ENCODE assay signal across 8 mouse cellular contexts in the genomic region with DNA sequence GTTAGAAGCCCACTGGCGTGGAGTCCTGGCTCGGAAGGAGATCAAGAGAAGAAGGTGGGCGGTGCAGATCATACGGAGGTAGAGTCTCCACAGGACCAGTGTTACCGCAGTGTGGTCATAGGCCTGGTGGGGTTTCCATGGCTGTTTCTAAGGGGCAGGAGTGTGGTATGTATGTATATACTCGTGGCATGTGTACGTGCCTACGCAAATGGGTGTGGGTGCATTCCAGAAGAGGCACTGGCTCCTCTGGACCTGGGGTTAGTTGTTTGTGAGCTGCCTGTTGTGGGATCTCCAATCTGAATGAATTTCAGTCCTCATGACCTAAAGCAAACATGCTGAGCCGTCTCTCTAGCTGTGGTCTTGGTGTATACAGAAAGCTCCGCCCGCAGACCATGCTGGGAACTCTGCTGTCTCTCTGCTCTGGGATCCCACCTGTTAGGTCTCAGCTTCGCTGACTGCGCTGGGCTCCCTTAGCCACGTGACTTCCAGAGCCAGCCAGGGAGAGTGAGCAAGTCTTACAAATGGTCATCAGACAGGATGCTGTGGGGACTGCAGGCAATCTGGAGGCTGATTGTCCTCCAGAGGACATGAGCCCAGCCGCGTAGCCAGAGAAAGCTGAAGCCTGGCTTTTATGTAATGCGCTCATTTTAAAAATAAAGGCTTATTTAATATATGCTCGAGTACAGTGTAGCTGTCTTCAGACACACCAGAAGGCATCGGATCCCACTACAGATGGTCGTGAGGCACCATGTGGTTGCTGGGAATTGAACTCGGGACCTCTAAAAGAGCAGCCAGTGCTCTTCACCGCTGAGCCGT. TPM values are rescaled to one million over a fixed set of nuclear protein-coding genes. Genes with fewer than 3 reads are reported as not detected.
DNase-seq lines count a peak whose midpoint lies in the region; ATAC-seq and TF ChIP-seq lines count a peak whose summit lies in the region.

No protein-coding gene starts in this region.

- H3K4me3 ChIP-seq in kidney, postnatal 0 days (replicated peaks; ENCODE audit: low read depth, low read length) = no peak overlapping the region
- peak overlapping the region; percentile 10 to 14; a peak in 2 of 4 replicates for H3K4me3 ChIP-seq in heart, embryonic 14.5 days (ENCODE audit: control insufficient read depth in 1 of 2, insufficient read depth in 1 of 2, low read depth in 1 of 2, low read length in 2 of 2)
- H3K4me3 ChIP-seq in midbrain, embryonic 16.5 days (ENCODE audit: low read depth, low read length) = no peak overlapping the region
- H3K4me3 ChIP-seq in cerebellum, adult 2 months (replicated peaks; ENCODE audit: insufficient read depth, low read depth, low read length) = no peak overlapping the region

- H3K9me3 ChIP-seq in kidney, postnatal 0 days (replicated peaks; ENCODE audit: low read length) = no peaks in the 10 kb centered on the region
- H3K9me3 ChIP-seq in heart, embryonic 14.5 days (ENCODE audit: control insufficient read depth, low read length) = no peaks in the 10 kb centered on the region
- H3K9me3 ChIP-seq in midbrain, embryonic 16.5 days (replicated peaks; ENCODE audit: control insufficient read depth, low read length, poor library complexity, severe bottlenecking) = no peaks in the 10 kb centered on the region

- intact Hi-C loops in left cerebral cortex, postnatal 25 days (cut with DNase I) = loop anchor here (2.0 to 5.0 kb wide), 3 partner anchors 24 to 215 kb away; a partner anchor contains a TSS

- no peaks in the 10 kb centered on the region for H3K27me3 ChIP-seq in kidney, postnatal 0 days (ENCODE audit: insufficient read depth, low read length)
- H3K27me3 ChIP-seq in heart, embryonic 14.5 days (ENCODE audit: control insufficient read depth, insufficient read depth, low read length) = no peaks in the 10 kb centered on the region
- H3K27me3 ChIP-seq in midbrain, embryonic 16.5 days (ENCODE audit: control insufficient read depth, insufficient read depth, low read depth, low read length) = no peaks in the 10 kb centered on the region
- no peaks in the 10 kb centered on the region for H3K27me3 ChIP-seq in cerebellum, adult 2 months (ENCODE audit: control insufficient read depth, insufficient read depth, low read length)

- H3K4me1 ChIP-seq in kidney, postnatal 0 days (replicated peaks; ENCODE audit: insufficient read depth, low read length) = 0 out of 2 replicates have a peak, but pooled peaks cover 6% of the 10 kb centered on the region
- H3K4me1 ChIP-seq in heart, embryonic 14.5 days (ENCODE audit: control insufficient read depth in 2 of 2, insufficient read depth in 2 of 2, low read length in 2 of 2) = peaks cover 6% of the 10 kb centered on the region in 2 experiments; a peak in 3 of 4 replicates
- H3K4me1 ChIP-seq in midbrain, embryonic 16.5 days (ENCODE audit: control insufficient read depth, insufficient read depth, low read length) = peaks cover 13% of the 10 kb centered on the region
- no peaks in the 10 kb centered on the region for H3K4me1 ChIP-seq in cerebellum, adult 2 months (ENCODE audit: control insufficient read depth, insufficient read depth, low read length)

- no peak for TF ChIP-seq CTCF in kidney, postnatal 0 days (IDR thresholded peaks at IDR 0.05; ENCODE audit: low read depth)
- no peak for TF ChIP-seq CTCF in cerebellum, adult 2 months (IDR thresholded peaks at IDR 0.05; ENCODE audit: borderline replicate concordance, insufficient read depth, low read depth, low read length)

- 42% methylated on average over 23 of the region's 23 CpGs for WGBS in kidney, postnatal 0 days
- WGBS in heart, embryonic 14.5 days = 43% methylated on average over 23 of the region's 23 CpGs
- 52% methylated on average over 23 of the region's 23 CpGs for WGBS in midbrain, embryonic 16.5 days
- WGBS in cerebellum, adult 2 months = 35% methylated on average over 23 of the region's 23 CpGs

- peak; percentile 85 for DNase-seq in kidney, postnatal 0 days (ENCODE audit: low spot score)
- DNase-seq in kidney, postnatal 25 days = no peak
- peak; percentile 55 to 78 for DNase-seq in left cerebral cortex, postnatal 25 days (ENCODE audit: low spot score in 2 of 2)
- DNase-seq in cerebellum, adult 2 months = no peak
- no peak for DNase-seq in thymus, postnatal 10 days (ENCODE audit: low spot score in 2 of 2)

- peaks cover 15% of the 10 kb centered on the region; the same call in 1 of the 2 replicates for H3K36me3 ChIP-seq in kidney, postnatal 0 days (ENCODE audit: insufficient read depth, low read length)
- peaks cover 28% of the 10 kb centered on the region for H3K36me3 ChIP-seq in heart, embryonic 14.5 days (ENCODE audit: control insufficient read depth, insufficient read depth, low read length)
- no peaks in the 10 kb centered on the region; the same call in none of the 2 replicates for H3K36me3 ChIP-seq in midbrain, embryonic 16.5 days (ENCODE audit: control insufficient read depth, insufficient read depth, low read length)

- ATAC-seq in kidney, postnatal 0 days (replicated peaks; ENCODE audit: low FRiP score, low read depth) = peak; percentile 81
- peak; percentile 30 for ATAC-seq in common myeloid progenitor, adult 5-6 weeks (replicated peaks; ENCODE audit: low read depth, poor library complexity, severe bottlenecking)
- peak; percentile 63 for ATAC-seq in heart, embryonic 14.5 days (ENCODE audit: insufficient number of reproducible peaks, insufficient read depth, low FRiP score, low read depth)
- peak; percentile 9; the same call in 1 of the 2 replicates for ATAC-seq in midbrain, embryonic 16.5 days

- H3K4me2 ChIP-seq in kidney, postnatal 0 days (ENCODE audit: low read length) = peak overlapping the region; percentile 5; the same call in 1 of the 2 replicates
- H3K4me2 ChIP-seq in heart, embryonic 14.5 days (ENCODE audit: low read length) = peak overlapping the region; percentile 51
- H3K4me2 ChIP-seq in midbrain, embryonic 16.5 days (ENCODE audit: low read length) = no peak overlapping the region

- no peak for TF ChIP-seq POLR2A in cerebellum, adult 2 months (IDR thresholded peaks at IDR 0.05; ENCODE audit: borderline replicate concordance, insufficient read depth, low read length)

- H3K27ac ChIP-seq in kidney, postnatal 0 days = peak overlapping the region; percentile 83
- H3K27ac ChIP-seq in heart, embryonic 14.5 days (replicated peaks in 1 of 2; ENCODE audit: control insufficient read depth in 1 of 2, insufficient read depth in 1 of 2, low read depth in 2 of 2, low read length in 2 of 2) = peak overlapping the region; percentile 59 to 68
- no peak overlapping the region for H3K27ac ChIP-seq in midbrain, embryonic 16.5 days (ENCODE audit: low read length)
- H3K27ac ChIP-seq in cerebellum, adult 2 months (ENCODE audit: insufficient read depth, low read length) = no peak overlapping the region

- H3K9ac ChIP-seq in kidney, postnatal 0 days (ENCODE audit: low read depth, low read length) = no peak overlapping the region
- peak overlapping the region; percentile 42; the same call in 1 of the 2 replicates for H3K9ac ChIP-seq in heart, embryonic 14.5 days (ENCODE audit: low read length)
- no peak overlapping the region for H3K9ac ChIP-seq in midbrain, embryonic 16.5 days (ENCODE audit: low read depth, low read length)

RNA-seq across cellular contexts. Expression of a gene that starts 23.2 kb away (rescaled TPM):
- polyA plus RNA-seq in kidney, postnatal 0 days (2015; fragmentation: Nextera tagmentation; extraction: Ambion mirVana) = 80.5 and 89.7 TPM in 2 replicates
- total RNA-seq in common myeloid progenitor, adult 5-6 weeks (2017) = 51.3 and 57.5 TPM in 2 replicates
- polyA plus RNA-seq in heart, embryonic 14.5 days (2014; fragmentation: Nextera tagmentation; extraction: Ambion mirVana) = 104 and 106 TPM in 2 replicates
- total RNA-seq in left cerebral cortex, postnatal 25 days (2021) = 10 to 100 TPM; 47.6 to 53.0 TPM
- polyA plus RNA-seq in midbrain, embryonic 16.5 days (2015; fragmentation: Nextera tagmentation; extraction: Ambion mirVana) = 70.3 and 82.3 TPM in 2 replicates
- 42.5 and 44.3 TPM in 2 replicates for polyA plus RNA-seq in cerebellum, adult 2 months (2012; rRNA removed)

RNA-seq across cellular contexts. Expression of a gene that starts 23.3 kb away (rescaled TPM):
- polyA plus RNA-seq in kidney, postnatal 0 days (2015; fragmentation: Nextera tagmentation; extraction: Ambion mirVana) = 28.6 and 30.8 TPM in 2 replicates
- total RNA-seq in common myeloid progenitor, adult 5-6 weeks (2017) = 15.9 and 25.2 TPM in 2 replicates
- 51.1 and 53.0 TPM in 2 replicates for polyA plus RNA-seq in heart, embryonic 14.5 days (2014; fragmentation: Nextera tagmentation; extraction: Ambion mirVana)
- total RNA-seq in left cerebral cortex, postnatal 25 days (2021) = 10 to 100 TPM; 74.7 to 88.0 TPM
- polyA plus RNA-seq in midbrain, embryonic 16.5 days (2015; fragmentation: Nextera tagmentation; extraction: Ambion mirVana) = 35.6 and 39.0 TPM in 2 replicates
- 62.9 and 63.9 TPM in 2 replicates for polyA plus RNA-seq in cerebellum, adult 2 months (2012; rRNA removed)

Comparison
In these comparisons a context has a peak if more than half of its experiments do, and no peak if none do; other contexts are left out.
1. DNase-seq: peak in kidney, postnatal 0 days (single experiment) and left cerebral cortex, postnatal 25 days (2 of 2); none in kidney, postnatal 25 days (0 of 2), cerebellum, adult 2 months (0 of 2) and thymus, postnatal 10 days (0 of 2).
2. ATAC-seq: peak in every context shown above with its lines; median percentile 81 in kidney, postnatal 0 days; 63 in heart, embryonic 14.5 days; 30 in common myeloid progenitor, adult 5-6 weeks; 9 in midbrain, embryonic 16.5 days.
3. H3K27ac ChIP-seq: peak in kidney, postnatal 0 days (single experiment) and heart, embryonic 14.5 days (2 of 2); none in midbrain, embryonic 16.5 days (single experiment) and cerebellum, adult 2 months (single experiment).
4. H3K4me3 ChIP-seq: peak in heart, embryonic 14.5 days (2 of 2); none in kidney, postnatal 0 days (single experiment), midbrain, embryonic 16.5 days (single experiment) and cerebellum, adult 2 months (single experiment).